Mouse (Mus musculus) embryonic facial prominence, embryonic 13.5 days (tissue): ENCODE measurements around the gene Cdk14. TPM values are rescaled to one million over a fixed set of nuclear protein-coding genes. Genes with fewer than 3 reads are reported as not detected.

Experiments
- ATAC-seq: fragments of 200-750 bp; cut with Nextera tagmentation; 2 replicates; pipeline ENCODE4 v1.8.0; 2017; ENCODE audit warnings: low read depth; ENCODE audit not compliant: insufficient number of reproducible peaks, insufficient read depth, low FRiP score, low TSS enrichment
- H3K27ac ChIP-seq: fragments of 300-500 bp; sonication (generic); 2 replicates; pipeline ENCODE4 v1.5.1; 2015; ENCODE audit warnings: moderate library complexity, mild to moderate bottlenecking, inconsistent platforms
- H3K27me3 ChIP-seq: fragments of 300-500 bp; sonication (generic); 2 replicates; pipeline ENCODE4 v1.6.1; 2015; ENCODE audit warnings: mild to moderate bottlenecking, inconsistent platforms
- H3K36me3 ChIP-seq: fragments of 300-500 bp; sonication (generic); 2 replicates; pipeline ENCODE4 v1.6.1; 2015; ENCODE audit warnings: mild to moderate bottlenecking, inconsistent platforms
- H3K4me1 ChIP-seq: fragments of 300-500 bp; sonication (generic); 2 replicates; pipeline ENCODE4 v1.6.1; 2015; ENCODE audit warnings: inconsistent platforms
- H3K4me2 ChIP-seq: fragments of 300-500 bp; sonication (generic); 2 replicates; pipeline ENCODE4 v1.6.1; 2015; ENCODE audit warnings: moderate library complexity, mild to moderate bottlenecking, inconsistent platforms
- H3K4me3 ChIP-seq: fragments of 300-500 bp; sonication (generic); 2 replicates; pipeline ENCODE4 v1.5.1; 2015; ENCODE audit warnings: mild to moderate bottlenecking, inconsistent platforms
- H3K9ac ChIP-seq: fragments of 300-500 bp; sonication (generic); 2 replicates; pipeline ENCODE4 v1.6.1; 2015; ENCODE audit warnings: mild to moderate bottlenecking, inconsistent platforms
- H3K9me3 ChIP-seq: fragments of 300-500 bp; sonication (generic); 2 replicates; pipeline ENCODE4 v1.6.1; 2016; ENCODE audit warnings: inconsistent platforms
- WGBS: fragments of 180-500 bp; shearing (Covaris S2); methylation state at CpG from one replicate; pipeline ENCODE4 v1.1.7; 2015; ENCODE audit warnings: mixed read lengths; 5-methylcytosine and 5-hydroxymethylcytosine counted together
- polyA plus RNA-seq: library from polyadenylated mRNA; unstranded; fragments of >200 nt; fragmentation: Nextera tagmentation; extraction: Ambion mirVana; gene quantifications from 2 replicates; pipeline ENCODE4 v1.2.1, GENCODE M21; 2015

Gene Cdk14
- polyA plus RNA-seq, 1 experiment from 2014 or later: 24.5 TPM

- Histone ChIP-seq H3K4me1 (0 out of 2 replicates have a peak, but pooled peaks cover 3% of the 10 kb centered on the region), H3K9ac (no peak overlapping the region), H3K27ac (no peak overlapping the region), H3K27me3 (no peaks in the 10 kb centered on the region), H3K9me3 (no peaks in the 10 kb centered on the region), H3K4me3 (no peak overlapping the region), H3K4me2 (no peak overlapping the region), H3K36me3 (no peaks in the 10 kb centered on the region)
- ATAC-seq: no peak
- WGBS: 84% methylated on average over 6 of the region's 6 CpGs
These were observed 136.2 kb downstream of the Cdk14 start for GRCm38 (mm10) chr5:5283756-5284430.

- ATAC-seq: no peak
- H3K36me3 ChIP-seq: no peaks in the 10 kb centered on the region
- H3K9me3 ChIP-seq: no peaks in the 10 kb centered on the region
- 0 out of 2 replicates have a peak, but pooled peaks cover 3% of the 10 kb centered on the region for H3K4me1 ChIP-seq
- H3K4me2 ChIP-seq: no peak overlapping the region
- no peak overlapping the region for H3K9ac ChIP-seq
- 87% methylated on average over 5 of the region's 5 CpGs for WGBS
- H3K27ac ChIP-seq: no peak overlapping the region
- H3K4me3 ChIP-seq: no peak overlapping the region
- no peaks in the 10 kb centered on the region for H3K27me3 ChIP-seq
These were observed 137.7 kb downstream of the Cdk14 start for GRCm38 (mm10) chr5:5282425-5282824.

GRCm38 (mm10) chr5:5275321-5275720 is 144.8 kb downstream of the Cdk14 start:
- H3K36me3 ChIP-seq: no peaks in the 10 kb centered on the region
- no peak for ATAC-seq
- no peaks in the 10 kb centered on the region for H3K27me3 ChIP-seq
- H3K27ac ChIP-seq: peak overlapping the region; percentile 14; the same call in 1 of the 2 replicates
- H3K4me2 ChIP-seq: no peak overlapping the region
- H3K9ac ChIP-seq: no peak overlapping the region
- 44% methylated on average over 2 of the region's 2 CpGs for WGBS
- H3K4me3 ChIP-seq: no peak overlapping the region
- peaks cover 12% of the 10 kb centered on the region; the same call in 1 of the 2 replicates for H3K4me1 ChIP-seq
- no peaks in the 10 kb centered on the region for H3K9me3 ChIP-seq

- peak; percentile 48; the same call in 1 of the 2 replicates for ATAC-seq
- no peak overlapping the region for H3K4me2 ChIP-seq
- H3K9ac ChIP-seq: no peak overlapping the region
- no peaks in the 10 kb centered on the region for H3K9me3 ChIP-seq
- peaks cover 12% of the 10 kb centered on the region; the same call in 1 of the 2 replicates for H3K4me1 ChIP-seq
- WGBS: 38% methylated on average over 6 of the region's 6 CpGs
- H3K4me3 ChIP-seq: no peak overlapping the region
- H3K27ac ChIP-seq: 0 out of 2 replicates have a peak overlapping the region, but pooled peaks have one; percentile 14
- no peaks in the 10 kb centered on the region for H3K27me3 ChIP-seq
- no peaks in the 10 kb centered on the region for H3K36me3 ChIP-seq
These were observed 145.8 kb downstream of the Cdk14 start for GRCm38 (mm10) chr5:5274318-5274717.

- Histone ChIP-seq H3K27ac (no peak overlapping the region), H3K9me3 (no peaks in the 10 kb centered on the region), H3K4me2 (no peak overlapping the region), H3K4me3 (no peak overlapping the region), H3K4me1 (peaks cover 20% of the 10 kb centered on the region), H3K9ac (no peak overlapping the region), H3K36me3 (no peaks in the 10 kb centered on the region), H3K27me3 (no peaks in the 10 kb centered on the region)
- WGBS: 89% methylated on average over 3 of the region's 3 CpGs
- ATAC-seq: no peak
These were observed 153.4 kb downstream of the Cdk14 start for GRCm38 (mm10) chr5:5266787-5267126.

- H3K27me3 ChIP-seq: no peaks in the 10 kb centered on the region
- WGBS: 37% methylated on average over 10 of the region's 10 CpGs
- peaks cover 24% of the 10 kb centered on the region for H3K4me1 ChIP-seq
- H3K9me3 ChIP-seq: no peaks in the 10 kb centered on the region
- H3K9ac ChIP-seq: no peak overlapping the region
- H3K4me3 ChIP-seq: no peak overlapping the region
- peak overlapping the region; percentile 29 for H3K27ac ChIP-seq
- ATAC-seq: no peak
- no peaks in the 10 kb centered on the region for H3K36me3 ChIP-seq
- peak overlapping the region; percentile 16 for H3K4me2 ChIP-seq
These were observed 154.0 kb downstream of the Cdk14 start for GRCm38 (mm10) chr5:5265861-5266786.

- H3K4me2 ChIP-seq: peak overlapping the region; percentile 12
- peak overlapping the region; percentile 29; the same call in 1 of the 2 replicates for H3K27ac ChIP-seq
- H3K36me3 ChIP-seq: no peaks in the 10 kb centered on the region
- H3K4me1 ChIP-seq: peaks cover 24% of the 10 kb centered on the region
- H3K27me3 ChIP-seq: no peaks in the 10 kb centered on the region
- no peak for ATAC-seq
- no peak overlapping the region for H3K4me3 ChIP-seq
- no peak overlapping the region for H3K9ac ChIP-seq
- no peaks in the 10 kb centered on the region for H3K9me3 ChIP-seq
- WGBS: 20% methylated on average over 8 of the region's 8 CpGs
These were observed 154.7 kb downstream of the Cdk14 start for GRCm38 (mm10) chr5:5265401-5265841.

GRCm38 (mm10) chr5:5264712-5265111 is 155.4 kb downstream of the Cdk14 start:
- 69% methylated on average over 2 of the region's 2 CpGs for WGBS
- H3K36me3 ChIP-seq: no peaks in the 10 kb centered on the region
- no peaks in the 10 kb centered on the region for H3K27me3 ChIP-seq
- no peak overlapping the region for H3K27ac ChIP-seq
- peaks cover 24% of the 10 kb centered on the region for H3K4me1 ChIP-seq
- H3K4me2 ChIP-seq: no peak overlapping the region
- H3K9ac ChIP-seq: no peak overlapping the region
- H3K4me3 ChIP-seq: no peak overlapping the region
- no peak for ATAC-seq
- H3K9me3 ChIP-seq: no peaks in the 10 kb centered on the region

- no peak overlapping the region for H3K4me3 ChIP-seq
- 62% methylated on average over 14 of the region's 14 CpGs for WGBS
- no peak for ATAC-seq
- no peak overlapping the region for H3K4me2 ChIP-seq
- no peak overlapping the region for H3K27ac ChIP-seq
- no peaks in the 10 kb centered on the region for H3K9me3 ChIP-seq
- H3K4me1 ChIP-seq: peaks cover 24% of the 10 kb centered on the region
- no peak overlapping the region for H3K9ac ChIP-seq
- H3K27me3 ChIP-seq: no peaks in the 10 kb centered on the region
- no peaks in the 10 kb centered on the region for H3K36me3 ChIP-seq
These were observed 158.3 kb downstream of the Cdk14 start for GRCm38 (mm10) chr5:5261725-5262296.

GRCm38 (mm10) chr5:5260966-5261724 is 159.0 kb downstream of the Cdk14 start:
- Histone ChIP-seq H3K36me3 (no peaks in the 10 kb centered on the region), H3K4me3 (no peak overlapping the region), H3K27me3 (no peaks in the 10 kb centered on the region), H3K4me1 (peaks cover 24% of the 10 kb centered on the region), H3K9me3 (no peaks in the 10 kb centered on the region), H3K4me2 (no peak overlapping the region), H3K9ac (no peak overlapping the region), H3K27ac (no peak overlapping the region)
- WGBS: 72% methylated on average over 14 of the region's 14 CpGs
- ATAC-seq: no peak

- H3K27ac ChIP-seq: no peak overlapping the region
- peaks cover 17% of the 10 kb centered on the region for H3K4me1 ChIP-seq
- no peak overlapping the region for H3K4me3 ChIP-seq
- no peak for ATAC-seq
- H3K9ac ChIP-seq: no peak overlapping the region
- H3K4me2 ChIP-seq: no peak overlapping the region
- no peaks in the 10 kb centered on the region for H3K36me3 ChIP-seq
- H3K27me3 ChIP-seq: no peaks in the 10 kb centered on the region
- WGBS: 54% methylated on average over 7 of the region's 7 CpGs
- H3K9me3 ChIP-seq: no peaks in the 10 kb centered on the region
These were observed 159.8 kb downstream of the Cdk14 start for GRCm38 (mm10) chr5:5260309-5260708.
